Mouse (Mus musculus) v-Abl transformed pro-B cells (cell line): ENCODE measurements around the gene Gm45837.

Experiments
- in situ Hi-C, 2 experiments: fragments of 400-800 bp; cut with MboI; formaldehyde crosslinking; loops; one replicate each; pipeline ENCODE4 v1.15.1; 2025; ENCODE audit not compliant: unreplicated experiment in 2 of 2

The Gm45837 gene

GRCm38 (mm10) chr7:101483498-101484115, 72.9 kb downstream of the Gm45837 start:
- in situ Hi-C loops: no loop called here

- in situ Hi-C loops: no loop called here
These were observed 76.4 kb downstream of the Gm45837 start for GRCm38 (mm10) chr7:101487102-101487501.

- in situ Hi-C loops: no loop called here
These were observed 80.3 kb downstream of the Gm45837 start for GRCm38 (mm10) chr7:101490952-101491351.

GRCm38 (mm10) chr7:101498385-101498784, 87.7 kb downstream of the Gm45837 start:
- in situ Hi-C loops: no loop called here

- in situ Hi-C loops: no loop called here
These were observed 88.6 kb downstream of the Gm45837 start for GRCm38 (mm10) chr7:101499251-101499650.

GRCm38 (mm10) chr7:101499701-101500100, 89.0 kb downstream of the Gm45837 start:
- in situ Hi-C loops: loop anchor here (5.0 kb wide), 1 partner anchor 47 kb away; no protein-coding TSS in a partner anchor

GRCm38 (mm10) chr7:101501236-101501635, 90.5 kb downstream of the Gm45837 start:
- in situ Hi-C loops: loop anchor here (5.0 kb wide), 1 partner anchor 49 kb away; no protein-coding TSS in a partner anchor

GRCm38 (mm10) chr7:101501675-101502074, 91.0 kb downstream of the Gm45837 start:
- in situ Hi-C loops: loop anchor here (5.0 kb wide), 1 partner anchor 49 kb away; no protein-coding TSS in a partner anchor

- in situ Hi-C loops: loop anchor here (5.0 kb wide), 1 partner anchor 51 kb away; no protein-coding TSS in a partner anchor
These were observed 92.7 kb downstream of the Gm45837 start for GRCm38 (mm10) chr7:101503351-101503750.

- in situ Hi-C loops: loop anchor here (5.0 kb wide), 1 partner anchor 52 kb away; no protein-coding TSS in a partner anchor
These were observed 93.1 kb downstream of the Gm45837 start for GRCm38 (mm10) chr7:101503803-101504202.

GRCm38 (mm10) chr7:101504507-101504906, 93.8 kb downstream of the Gm45837 start:
- in situ Hi-C loops: loop anchor here (5.0 kb wide), 1 partner anchor 52 kb away; no protein-coding TSS in a partner anchor

GRCm38 (mm10) chr7:101509212-101509611, 98.5 kb downstream of the Gm45837 start:
- in situ Hi-C loops: no loop called here

- in situ Hi-C loops: no loop called here
These were observed 103.0 kb downstream of the Gm45837 start for GRCm38 (mm10) chr7:101513655-101514054.

- in situ Hi-C loops: no loop called here
These were observed 104.1 kb downstream of the Gm45837 start for GRCm38 (mm10) chr7:101514768-101515167.

GRCm38 (mm10) chr7:101515295-101515694, 104.6 kb downstream of the Gm45837 start:
- in situ Hi-C loops: no loop called here

GRCm38 (mm10) chr7:101516460-101516859, 105.8 kb downstream of the Gm45837 start:
- in situ Hi-C loops: no loop called here

- in situ Hi-C loops: no loop called here
These were observed 111.0 kb downstream of the Gm45837 start for GRCm38 (mm10) chr7:101521696-101522095.

- in situ Hi-C loops: no loop called here
These were observed 112.5 kb downstream of the Gm45837 start for GRCm38 (mm10) chr7:101523205-101523604.

- in situ Hi-C loops: no loop called here
These were observed 115.8 kb downstream of the Gm45837 start for GRCm38 (mm10) chr7:101526484-101526883.

- in situ Hi-C loops: loop anchor here in 1 of 2 experiments (10.0 kb wide), 1 partner anchor 230 kb away; the partner anchor contains the start of gene Atg16l2
These were observed 123.7 kb downstream of the Gm45837 start for GRCm38 (mm10) chr7:101534428-101534827.

GRCm38 (mm10) chr7:101535102-101535501, 124.4 kb downstream of the Gm45837 start:
- in situ Hi-C loops: loop anchor here in 1 of 2 experiments (10.0 kb wide), 1 partner anchor 230 kb away; the partner anchor contains the start of gene Atg16l2

- in situ Hi-C loops: loop anchor here in 1 of 2 experiments (10.0 kb wide), 1 partner anchor 231 kb away; the partner anchor contains the start of gene Atg16l2
These were observed 124.8 kb downstream of the Gm45837 start for GRCm38 (mm10) chr7:101535517-101535916.
